Mouse (Mus musculus) heart, embryonic 10.5 days (tissue): ENCODE data around the gene Ddx54. TPM values are rescaled to one million over a fixed set of nuclear protein-coding genes. Genes with fewer than 3 reads are reported as not detected.

Experiments used
- DNase-seq: peaks from one replicate; pipeline ENCODE4 v3.0.0-alpha.2; 2017; ENCODE audit warnings: low spot score
- H3K27ac ChIP-seq: fragments of 300-500 bp; sonication (generic); 2 replicates; pipeline ENCODE4 v1.5.1; 2016; ENCODE audit warnings: mild to moderate bottlenecking
- H3K27me3 ChIP-seq: fragments of 300-500 bp; sonication (generic); 2 replicates; pipeline ENCODE4 v1.6.1; 2016; ENCODE audit warnings: mild to moderate bottlenecking; ENCODE audit not compliant: poor library complexity, insufficient read depth, severe bottlenecking
- H3K36me3 ChIP-seq: fragments of 300-500 bp; sonication (generic); 2 replicates; pipeline ENCODE4 v1.6.1; 2016; ENCODE audit warnings: mild to moderate bottlenecking, moderate library complexity
- H3K4me1 ChIP-seq: fragments of 300-500 bp; sonication (generic); 2 replicates; pipeline ENCODE4 v1.6.1; 2016; ENCODE audit warnings: mild to moderate bottlenecking
- H3K4me3 ChIP-seq: fragments of 300-500 bp; sonication (generic); 2 replicates; pipeline ENCODE4 v1.5.1; 2016; ENCODE audit warnings: mild to moderate bottlenecking, moderate library complexity
- H3K9me3 ChIP-seq: fragments of 300-500 bp; sonication (generic); 2 replicates; pipeline ENCODE4 v1.6.1; 2016; ENCODE audit warnings: mild to moderate bottlenecking, moderate library complexity
- WGBS: fragments of 180-500 bp; shearing (Covaris S2); methylation state at CpG from one replicate; pipeline ENCODE4 v1.1.7; 2016; 5-methylcytosine and 5-hydroxymethylcytosine counted together
- polyA plus RNA-seq: library from polyadenylated mRNA; unstranded; fragments of >200 nt; fragmentation: Nextera tagmentation; extraction: Ambion mirVana; gene quantifications from 2 replicates; pipeline ENCODE4 v1.2.1, GENCODE M21; 2016

Ddx54 gene
- polyA plus RNA-seq, 1 experiment from 2014 or later, result 49.4 TPM

DNA sequence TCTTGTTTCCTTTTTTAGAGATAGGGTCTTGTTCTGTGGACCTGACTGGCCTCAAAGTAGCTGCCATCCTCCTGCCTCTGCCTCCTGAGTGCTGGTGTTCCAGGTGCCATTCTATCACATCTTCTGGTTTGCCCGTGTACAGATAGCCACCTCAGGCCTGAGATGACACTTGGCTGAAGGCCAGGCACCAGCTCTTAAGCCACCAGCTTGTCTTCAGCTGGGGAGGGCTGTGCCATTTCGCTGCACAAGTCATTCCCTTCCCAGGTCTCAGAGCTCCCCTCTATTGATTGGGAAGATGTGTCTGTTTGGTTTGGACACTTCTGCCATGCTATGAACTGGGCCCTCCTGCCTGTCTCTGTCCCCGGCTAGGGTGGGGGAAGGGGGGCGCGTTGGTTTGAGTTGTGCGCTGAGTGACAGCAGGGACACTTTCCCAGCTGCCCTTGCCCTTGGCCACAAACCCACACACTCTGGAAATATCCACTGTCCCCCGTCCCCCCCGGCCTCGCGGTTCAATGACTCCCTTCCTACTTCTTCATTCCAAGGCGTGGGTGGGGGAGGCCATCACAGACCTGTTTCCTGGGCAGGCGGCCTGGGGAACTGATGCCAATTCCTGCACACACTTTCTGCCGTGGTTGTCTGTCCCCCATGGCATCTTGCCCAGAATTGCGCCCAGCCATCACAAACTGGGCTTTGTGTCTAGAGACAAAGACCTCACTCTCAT, 31.0 kb downstream of the Ddx54 start:
- Histone ChIP-seq H3K4me1 (peaks cover 12% of the 10 kb centered on the region), H3K27ac (no peak overlapping the region), H3K9me3 (no peaks in the 10 kb centered on the region), H3K36me3 (no peaks in the 10 kb centered on the region), H3K27me3 (peaks cover 18% of the 10 kb centered on the region), H3K4me3 (no peak overlapping the region)
- DNase-seq, result no peak
- 74% methylated on average over 14 of the region's 14 CpGs for WGBS

DNA sequence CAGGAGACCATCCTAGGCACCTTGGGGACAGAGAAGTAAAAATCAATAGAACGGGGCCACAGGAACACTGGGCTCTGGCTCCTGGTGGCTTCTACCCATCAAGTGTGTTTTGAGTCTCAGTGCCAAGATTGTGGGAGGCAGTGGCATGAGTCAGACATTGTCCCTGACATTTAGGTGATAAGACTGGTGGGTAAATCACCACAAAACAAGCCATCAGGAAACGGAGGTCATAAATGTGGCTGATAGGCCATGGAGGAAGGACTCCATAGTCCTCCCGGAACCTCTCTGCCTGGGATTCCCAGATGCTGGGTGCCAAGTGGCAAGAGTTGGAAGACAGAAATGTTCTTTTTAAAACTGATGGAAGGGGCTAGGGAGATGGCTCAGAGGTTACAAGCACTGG, 31.7 kb downstream of the Ddx54 start:
- no peak overlapping the region for H3K27ac ChIP-seq
- peaks cover 25% of the 10 kb centered on the region for H3K27me3 ChIP-seq
- H3K4me1 ChIP-seq, result peaks cover 19% of the 10 kb centered on the region
- no peak overlapping the region for H3K4me3 ChIP-seq
- DNase-seq, result no peak
- 66% methylated on average over 3 of the region's 3 CpGs for WGBS
- no peaks in the 10 kb centered on the region for H3K36me3 ChIP-seq
- no peaks in the 10 kb centered on the region for H3K9me3 ChIP-seq

DNA sequence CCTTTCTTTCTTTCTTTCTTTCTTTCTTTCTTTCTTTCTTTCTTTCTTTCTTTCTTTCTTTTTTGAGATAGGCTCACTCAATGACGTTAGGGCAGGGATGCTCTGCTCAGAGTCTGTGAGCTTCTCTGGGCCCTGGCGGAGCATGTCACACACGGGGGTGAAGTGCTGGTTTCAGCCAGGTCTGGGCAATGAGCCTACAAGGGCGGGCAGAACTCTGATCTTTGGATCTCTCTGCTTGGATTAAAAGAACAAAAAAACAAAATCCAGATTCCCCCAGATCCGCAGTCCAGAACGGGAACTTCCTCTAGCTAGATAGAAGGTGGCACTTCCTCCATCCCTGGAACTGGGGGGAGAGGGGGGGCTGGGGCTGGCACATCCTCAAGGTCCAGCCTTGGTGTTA, 33.3 kb downstream of the Ddx54 start:
- WGBS, result 68% methylated on average over 6 of the region's 6 CpGs
- peaks cover 24% of the 10 kb centered on the region for H3K4me1 ChIP-seq
- H3K27ac ChIP-seq, result no peak overlapping the region
- H3K36me3 ChIP-seq, result no peaks in the 10 kb centered on the region
- no peak for DNase-seq
- peaks cover 41% of the 10 kb centered on the region for H3K27me3 ChIP-seq
- no peaks in the 10 kb centered on the region for H3K9me3 ChIP-seq
- no peak overlapping the region for H3K4me3 ChIP-seq

DNA sequence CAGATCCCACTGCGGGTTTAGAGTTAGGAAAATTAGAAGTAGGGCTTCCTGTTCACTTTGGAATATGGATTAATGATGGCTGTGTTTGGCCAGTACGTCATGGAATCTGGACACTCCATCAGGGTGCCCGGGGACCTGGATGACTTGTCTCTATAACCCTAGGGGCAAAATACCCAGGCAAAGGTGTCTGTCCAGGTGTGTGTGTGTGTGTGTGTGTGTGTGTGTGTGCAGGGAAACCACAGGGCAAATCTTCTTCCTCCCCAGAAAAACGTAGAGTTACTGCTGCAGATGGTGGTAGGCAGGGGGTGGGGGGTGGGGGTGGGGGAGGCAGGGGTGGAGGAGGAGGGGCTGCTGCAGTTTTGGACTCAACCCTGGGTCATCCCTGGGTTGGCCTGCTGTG, 34.8 kb downstream of the Ddx54 start:
- no peaks in the 10 kb centered on the region for H3K9me3 ChIP-seq
- peaks cover 28% of the 10 kb centered on the region for H3K4me1 ChIP-seq
- 73% methylated on average over 4 of the region's 4 CpGs for WGBS
- H3K27me3 ChIP-seq, result peaks cover 52% of the 10 kb centered on the region
- no peak overlapping the region for H3K27ac ChIP-seq
- DNase-seq, result no peak
- no peak overlapping the region for H3K4me3 ChIP-seq
- H3K36me3 ChIP-seq, result no peaks in the 10 kb centered on the region

DNA sequence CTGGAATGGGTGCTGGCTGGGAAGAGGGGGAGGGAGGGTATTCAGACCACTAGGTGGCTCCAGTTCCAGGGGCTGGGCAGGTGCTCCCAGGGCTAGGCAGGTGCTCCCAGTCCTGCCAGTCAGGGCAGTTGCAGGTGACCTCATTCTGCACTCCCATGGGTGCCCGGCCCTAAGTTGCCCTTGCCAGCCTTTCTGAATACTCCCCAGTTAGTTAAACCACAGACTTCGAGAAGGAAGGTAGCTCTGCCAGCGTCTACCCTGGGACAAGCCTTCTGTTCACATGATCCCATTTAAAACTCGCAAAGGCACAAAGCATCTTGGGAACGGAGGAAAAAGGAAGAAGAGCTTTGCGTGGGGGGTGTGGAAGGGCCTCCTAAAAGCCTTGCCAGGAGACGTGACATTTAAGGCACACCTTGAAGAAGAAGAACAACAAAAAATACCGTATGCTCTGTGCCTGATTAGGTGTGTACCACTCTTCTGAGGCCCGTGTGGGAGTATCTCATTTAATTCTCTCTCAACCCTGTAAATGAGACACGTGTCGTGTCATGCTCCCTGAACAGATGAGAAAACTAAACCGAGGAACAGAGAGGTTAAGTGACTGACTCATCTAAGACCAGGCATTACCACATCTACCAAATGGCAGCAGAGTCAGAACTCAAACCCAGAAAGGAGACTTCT, 35.4 kb downstream of the Ddx54 start:
- H3K27ac ChIP-seq, result no peak overlapping the region
- H3K4me1 ChIP-seq, result peaks cover 28% of the 10 kb centered on the region
- no peak for DNase-seq
- H3K4me3 ChIP-seq, result peak overlapping the region; percentile 56; the same call in 1 of the 2 replicates
- H3K9me3 ChIP-seq, result no peaks in the 10 kb centered on the region
- H3K36me3 ChIP-seq, result no peaks in the 10 kb centered on the region
- peaks cover 52% of the 10 kb centered on the region for H3K27me3 ChIP-seq
- WGBS, result 25% methylated on average over 12 of the region's 12 CpGs

DNA sequence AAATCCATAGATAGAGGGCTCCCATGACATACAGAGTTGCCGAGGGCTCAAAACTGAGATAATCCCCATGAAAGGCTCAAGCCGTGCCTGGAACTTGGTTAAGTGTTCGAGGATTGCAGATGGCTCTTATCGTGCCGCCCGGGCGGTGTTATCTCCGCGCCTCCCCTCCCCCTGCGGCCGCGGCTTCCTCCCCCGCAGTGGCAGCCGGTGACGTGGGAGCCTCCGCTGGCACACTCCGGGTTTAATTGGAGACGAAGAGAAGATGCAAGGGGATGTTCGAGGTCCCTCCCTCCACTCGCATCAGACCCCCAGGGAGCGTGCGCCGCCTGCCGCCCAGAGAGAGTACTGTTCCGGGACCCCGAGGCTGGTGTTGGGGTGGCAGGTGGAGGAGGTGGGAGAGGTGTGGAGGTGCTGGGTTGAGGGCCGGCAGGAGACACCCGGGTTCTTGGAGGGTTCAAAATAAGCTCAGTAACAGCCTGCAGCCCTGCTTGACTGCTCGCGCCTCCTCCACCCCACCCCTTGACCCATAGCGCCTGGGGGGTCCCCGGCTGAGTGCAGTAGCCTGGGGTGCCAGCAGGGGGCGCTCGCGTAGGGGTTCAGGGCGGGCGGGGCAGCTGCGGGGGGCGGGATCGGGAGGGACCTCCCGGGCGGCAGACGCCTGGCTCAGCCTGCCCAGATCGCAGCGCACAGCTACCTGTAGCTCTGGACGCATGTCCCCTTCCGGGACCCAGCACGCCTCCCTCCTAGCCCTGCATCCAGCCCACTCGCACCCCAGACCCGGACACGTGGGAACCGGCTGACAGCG, 36.2 kb downstream of the Ddx54 start, which contains the start of gene Rasal1:
Gene Rasal1, plus strand, starts transcription at position 244 of the 805 bp plus-strand sequence.
- under 1% methylated on average over 51 of the region's 53 CpGs for WGBS
- H3K4me1 ChIP-seq, result peaks cover 23% of the 10 kb centered on the region
- DNase-seq, result peak; percentile 82
- no peaks in the 10 kb centered on the region for H3K36me3 ChIP-seq
- peak within 1 kb of the TSS; percentile 56 for H3K4me3 ChIP-seq
- no peaks in the 10 kb centered on the region for H3K9me3 ChIP-seq
- H3K27ac ChIP-seq, result peak within 1 kb of the TSS; percentile 72; the same call in 1 of the 2 replicates
- peaks cover 58% of the 10 kb centered on the region for H3K27me3 ChIP-seq

DNA sequence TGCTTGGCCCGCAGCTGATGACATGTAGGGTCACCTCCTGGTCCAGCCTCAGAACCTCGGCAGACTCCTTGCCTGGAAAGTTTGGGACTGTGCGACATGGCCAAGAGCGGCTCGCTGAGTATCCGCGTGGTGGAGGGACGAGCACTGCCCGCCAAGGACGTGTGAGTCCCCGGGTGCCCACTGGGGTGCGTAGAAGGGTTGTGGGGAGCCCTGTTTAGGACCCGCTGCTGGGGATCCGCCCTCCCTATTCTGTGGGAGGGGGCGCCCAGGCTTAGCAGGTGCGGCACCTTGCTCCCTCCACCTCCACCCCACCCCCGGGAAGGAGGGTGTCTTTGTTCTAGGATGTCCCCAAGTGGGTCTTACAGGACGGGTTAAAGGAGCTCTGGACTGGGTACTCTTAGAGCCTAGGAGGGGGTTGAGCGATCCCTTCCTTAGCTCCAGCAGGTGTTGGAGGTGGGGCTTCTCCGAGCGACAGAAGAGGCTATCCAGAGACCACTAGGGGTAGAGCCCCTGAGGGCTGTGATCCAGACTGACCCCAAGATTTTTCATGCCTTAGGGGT, 36.9 kb downstream of the Ddx54 start:
- Histone ChIP-seq H3K27me3 (peaks cover 56% of the 10 kb centered on the region), H3K27ac (peak overlapping the region; percentile 72; the same call in 1 of the 2 replicates), H3K4me3 (peak overlapping the region; percentile 56), H3K4me1 (peaks cover 19% of the 10 kb centered on the region), H3K36me3 (no peaks in the 10 kb centered on the region), H3K9me3 (no peaks in the 10 kb centered on the region)
- DNase-seq, result no peak
- WGBS, result 4% methylated on average over 21 of the region's 21 CpGs

DNA sequence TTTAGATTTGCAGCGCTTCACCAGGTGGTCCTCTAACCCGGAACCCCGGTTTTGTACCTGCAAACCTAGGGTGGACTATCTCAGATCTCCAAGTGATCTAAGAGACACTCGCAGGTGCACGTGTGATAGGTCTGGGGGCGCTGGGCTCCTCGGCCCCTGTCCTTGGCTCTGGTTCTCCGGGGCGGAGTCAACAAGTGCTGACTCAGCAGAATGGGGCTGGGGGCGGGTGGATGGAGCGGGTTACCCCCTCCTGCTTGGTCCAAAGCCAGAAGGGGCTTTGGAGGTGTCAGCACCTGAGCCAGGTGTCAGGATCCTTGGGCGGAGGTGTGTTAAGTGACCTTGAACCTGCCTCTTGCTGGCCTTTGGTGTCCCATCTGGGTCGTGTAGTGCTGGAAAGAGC, 37.4 kb downstream of the Ddx54 start:
- Histone ChIP-seq H3K36me3 (no peaks in the 10 kb centered on the region), H3K27ac (no peak overlapping the region), H3K27me3 (peaks cover 60% of the 10 kb centered on the region), H3K4me1 (peaks cover 19% of the 10 kb centered on the region), H3K9me3 (no peaks in the 10 kb centered on the region), H3K4me3 (no peak overlapping the region)
- no peak for DNase-seq
- WGBS, result 22% methylated on average over 13 of the region's 13 CpGs

DNA sequence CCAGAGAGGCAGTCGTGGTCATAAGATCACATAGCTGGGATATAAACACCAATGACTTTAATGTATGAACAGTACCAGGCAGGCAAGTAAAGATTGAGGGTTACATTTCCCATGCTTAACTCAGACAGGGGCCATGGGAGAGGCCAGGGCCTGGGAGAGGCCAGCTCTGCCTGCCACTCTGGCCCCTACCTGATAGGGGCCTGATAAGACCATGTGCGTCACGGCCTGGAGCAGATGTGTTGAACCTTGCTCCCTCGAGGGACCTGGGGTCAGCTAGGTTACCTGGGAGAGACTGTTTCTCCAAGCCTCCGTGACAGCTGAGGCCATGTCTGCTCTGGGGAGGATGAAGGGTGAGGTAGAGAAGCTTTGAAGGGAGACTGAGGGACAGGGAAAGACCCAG, 38.7 kb downstream of the Ddx54 start:
- Histone ChIP-seq H3K9me3 (no peaks in the 10 kb centered on the region), H3K4me1 (peaks cover 19% of the 10 kb centered on the region), H3K27me3 (peaks cover 62% of the 10 kb centered on the region), H3K36me3 (no peaks in the 10 kb centered on the region), H3K4me3 (no peak overlapping the region), H3K27ac (0 out of 2 replicates have a peak overlapping the region, but pooled peaks have one; percentile 6)
- 33% methylated on average over 5 of the region's 5 CpGs for WGBS
- no peak for DNase-seq

DNA sequence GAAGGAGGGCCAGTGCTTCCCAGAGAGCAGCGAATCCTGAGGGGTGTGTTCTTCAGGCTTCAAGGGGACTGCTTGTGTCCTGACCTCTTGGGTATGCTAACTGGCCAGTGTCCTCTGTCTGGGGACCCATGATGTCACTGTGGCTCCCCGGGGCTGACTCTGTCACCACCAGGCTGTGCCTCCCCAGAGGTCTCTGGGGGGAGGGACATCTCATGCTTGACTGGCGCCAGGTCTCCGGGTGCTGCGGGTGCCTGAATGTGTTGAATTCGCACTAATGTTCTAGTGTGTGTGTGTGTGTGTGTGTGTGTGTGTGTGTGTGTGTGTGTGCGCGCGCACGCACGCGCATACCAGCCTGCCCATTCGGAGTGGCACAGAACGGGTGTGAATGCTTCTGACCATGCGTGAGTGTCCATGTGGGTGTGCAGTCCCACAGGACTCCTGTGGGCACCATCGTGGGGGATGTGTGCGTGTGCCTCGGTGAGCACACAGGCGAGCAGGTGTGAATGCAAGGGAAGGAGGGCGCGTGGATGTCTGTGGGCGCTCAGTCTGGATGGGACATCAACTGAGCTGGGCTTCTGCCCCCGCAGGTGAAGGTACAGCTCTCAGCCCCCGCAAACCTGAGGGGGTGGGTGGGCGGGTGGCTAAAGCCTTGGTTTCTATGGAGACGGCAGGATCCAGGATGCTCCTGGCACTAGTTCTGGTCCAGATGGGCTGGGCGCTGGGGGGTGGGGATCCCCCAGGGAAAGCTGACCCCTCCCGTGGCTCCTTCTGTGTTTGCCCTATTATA, 40.6 kb downstream of the Ddx54 start:
- 81% methylated on average over 28 of the region's 28 CpGs for WGBS
- Histone ChIP-seq H3K27ac (no peak overlapping the region), H3K27me3 (peaks cover 66% of the 10 kb centered on the region)

DNA sequence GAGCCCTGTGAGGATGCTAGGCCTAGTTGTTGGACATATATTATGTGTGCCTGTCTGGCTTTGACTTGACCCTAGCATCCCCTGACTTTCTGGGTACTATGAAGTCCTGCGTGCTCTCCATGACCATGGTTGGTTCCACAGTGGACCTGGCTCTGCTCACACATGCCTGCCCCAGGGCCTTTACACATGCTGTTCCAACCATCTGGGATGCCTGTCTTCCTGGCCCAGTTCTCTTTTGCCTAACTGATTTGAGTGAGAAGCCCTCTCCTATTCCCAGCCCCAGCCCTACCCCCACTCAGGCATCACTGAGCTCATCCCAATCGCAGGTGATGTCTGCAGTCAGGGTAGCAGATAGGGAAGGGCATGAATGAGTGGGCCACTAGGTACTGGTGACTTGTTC, 41.3 kb downstream of the Ddx54 start:
- no peak overlapping the region for H3K27ac ChIP-seq
- no peak for DNase-seq
- H3K9me3 ChIP-seq, result no peaks in the 10 kb centered on the region
- H3K27me3 ChIP-seq, result peaks cover 65% of the 10 kb centered on the region
- no peaks in the 10 kb centered on the region for H3K36me3 ChIP-seq
- H3K4me1 ChIP-seq, result peaks cover 12% of the 10 kb centered on the region
- no peak overlapping the region for H3K4me3 ChIP-seq
- 87% methylated on average over 2 of the region's 2 CpGs for WGBS

More for the DNA sequence above, 40.6 kb downstream of the Ddx54 start:
- Histone ChIP-seq H3K4me3 (no peak overlapping the region), H3K9me3 (no peaks in the 10 kb centered on the region), H3K4me1 (peaks cover 19% of the 10 kb centered on the region), H3K36me3 (no peaks in the 10 kb centered on the region)
- no peak for DNase-seq

DNA sequence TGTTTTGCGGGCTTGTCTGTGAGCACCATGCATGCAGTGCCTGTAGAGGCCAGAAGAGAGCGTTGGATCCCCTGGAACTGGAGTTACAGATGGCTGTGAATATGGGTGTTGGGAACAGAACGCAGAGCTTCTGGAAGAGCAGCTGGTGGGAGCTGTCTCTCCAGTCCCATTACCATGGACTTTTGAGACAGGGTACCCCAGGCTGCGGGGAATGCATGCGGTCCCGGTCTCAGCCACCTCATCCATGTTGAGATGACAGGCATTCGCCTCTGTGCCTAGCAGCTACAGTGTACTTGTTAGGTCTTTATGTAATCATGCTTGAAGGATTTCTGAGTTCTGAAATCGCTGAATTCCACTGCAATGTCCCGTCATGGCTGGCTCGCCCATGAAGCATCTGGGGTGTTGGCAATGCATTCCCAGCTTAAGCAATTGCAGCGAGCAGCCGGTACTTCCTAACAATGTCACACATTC, 43.8 kb downstream of the Ddx54 start:
- Histone ChIP-seq H3K27me3 (peaks cover 57% of the 10 kb centered on the region), H3K9me3 (no peaks in the 10 kb centered on the region), H3K4me1 (peaks cover 2% of the 10 kb centered on the region; the same call in 1 of the 2 replicates), H3K4me3 (no peak overlapping the region), H3K27ac (no peak overlapping the region), H3K36me3 (no peaks in the 10 kb centered on the region)
- DNase-seq, result no peak
- 80% methylated on average over 12 of the region's 12 CpGs for WGBS
